Mouse (Mus musculus): ENCODE measurements around the gene Kcnrg.

DNA sequence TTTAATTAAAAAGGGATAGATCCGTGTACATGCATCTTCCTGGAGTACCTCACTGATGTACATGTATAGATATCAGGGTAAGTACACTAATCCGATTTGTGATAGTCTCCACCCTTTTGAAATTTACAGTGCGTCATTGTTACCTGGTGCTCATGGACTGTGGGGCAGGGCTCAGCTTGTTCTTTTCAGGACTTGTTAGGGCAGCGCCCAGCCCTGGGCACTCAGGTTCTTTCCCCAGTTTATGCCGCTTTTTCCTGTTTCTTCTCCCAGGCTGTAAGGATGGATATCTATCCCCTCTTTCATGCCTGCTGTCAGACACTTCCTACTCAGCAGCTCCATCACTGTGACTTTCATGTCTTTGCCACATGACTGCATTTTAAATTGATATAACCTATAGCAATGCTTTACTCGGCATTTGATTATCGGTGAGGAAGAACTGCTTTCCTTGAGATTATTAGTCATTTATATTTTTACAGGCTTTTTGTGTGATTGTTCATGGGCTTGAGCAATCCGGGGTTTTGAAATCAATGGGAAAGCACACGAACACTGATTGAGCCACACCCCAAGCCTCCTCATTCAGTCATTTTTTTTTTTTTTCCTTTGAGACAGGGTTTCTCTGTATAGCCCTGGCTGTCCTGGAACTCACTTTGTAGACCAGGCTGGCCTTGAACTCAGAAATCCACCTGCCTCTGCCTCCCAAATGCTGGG, 10.4 kb upstream of the Kcnrg start:
- TF ChIP-seq CTCF (IDR thresholded peaks at IDR 0.05; ENCODE audit: low read depth) (no peak), EP300 (IDR thresholded peaks at IDR 0.05; ENCODE audit: low read depth) (no peak)
